Mouse (Mus musculus): Measurements from ENCODE around the gene Cnr2. TPM values are rescaled to one million over a fixed set of nuclear protein-coding genes. Genes with fewer than 3 reads are reported as not detected.

Cnr2 gene
- polyA plus RNA-seq, 1 experiment from 2014 or later: 0.71 TPM

- Histone ChIP-seq H3K27ac (ENCODE audit: low read length) (no peak overlapping the region), H3K9me3 (replicated peaks; ENCODE audit: control insufficient read depth, low read length) (no peaks in the 10 kb centered on the region), H3K9ac (ENCODE audit: low read length) (no peak overlapping the region), H3K4me3 (ENCODE audit: low read length) (no peak overlapping the region), H3K36me3 (ENCODE audit: control insufficient read depth, insufficient read depth) (no peaks in the 10 kb centered on the region), H3K4me1 (ENCODE audit: control insufficient read depth, insufficient read depth, low read length) (no peaks in the 10 kb centered on the region), H3K27me3 (ENCODE audit: control insufficient read depth, insufficient read depth, low read length) (no peaks in the 10 kb centered on the region), H3K4me2 (ENCODE audit: low read depth, low read length) (no peak overlapping the region)
- no peak for ATAC-seq (replicated peaks; ENCODE audit: extremely low read depth, insufficient read depth, low FRiP score)
- WGBS: 21% methylated on average over 4 of the region's 4 CpGs
Observed at GRCm38 (mm10) chr4:135892884-135893283, 2.3 kb upstream of the Cnr2 start.

GRCm38 (mm10) chr4:135896157-135896556, 963 bp downstream of the Cnr2 start:
- H3K9me3 ChIP-seq (replicated peaks; ENCODE audit: control insufficient read depth, low read length): no peaks in the 10 kb centered on the region
- ATAC-seq (replicated peaks; ENCODE audit: extremely low read depth, insufficient read depth, low FRiP score): no peak
- no peaks in the 10 kb centered on the region for H3K27me3 ChIP-seq (ENCODE audit: control insufficient read depth, insufficient read depth, low read length)
- no peaks in the 10 kb centered on the region for H3K36me3 ChIP-seq (ENCODE audit: control insufficient read depth, insufficient read depth)
- whole genome bisulfite sequencing: 73% methylated on average over 6 of the region's 6 CpGs
- no peak overlapping the region for H3K4me3 ChIP-seq (ENCODE audit: low read length)
- no peak overlapping the region for H3K9ac ChIP-seq (ENCODE audit: low read length)
- H3K4me1 ChIP-seq (ENCODE audit: control insufficient read depth, insufficient read depth, low read length): peaks cover 7% of the 10 kb centered on the region
- H3K27ac ChIP-seq (ENCODE audit: low read length): no peak overlapping the region
- no peak overlapping the region for H3K4me2 ChIP-seq (ENCODE audit: low read depth, low read length)

GRCm38 (mm10) chr4:135898380-135899049, 3.3 kb downstream of the Cnr2 start:
- 29% methylated on average over 9 of the region's 9 CpGs for WGBS
- Histone ChIP-seq H3K4me3 (ENCODE audit: low read length) (no peak overlapping the region), H3K27ac (ENCODE audit: low read length) (peak overlapping the region; percentile 29; the same call in 1 of the 2 replicates), H3K36me3 (ENCODE audit: control insufficient read depth, insufficient read depth) (no peaks in the 10 kb centered on the region), H3K4me1 (ENCODE audit: control insufficient read depth, insufficient read depth, low read length) (peaks cover 7% of the 10 kb centered on the region), H3K9ac (ENCODE audit: low read length) (peak overlapping the region; percentile 57; the same call in 1 of the 2 replicates), H3K27me3 (ENCODE audit: control insufficient read depth, insufficient read depth, low read length) (no peaks in the 10 kb centered on the region), H3K9me3 (replicated peaks; ENCODE audit: control insufficient read depth, low read length) (no peaks in the 10 kb centered on the region), H3K4me2 (ENCODE audit: low read depth, low read length) (peak overlapping the region; percentile 31)
- ATAC-seq (replicated peaks; ENCODE audit: extremely low read depth, insufficient read depth, low FRiP score): peak; percentile 81

- H3K36me3 ChIP-seq (ENCODE audit: control insufficient read depth, insufficient read depth): no peaks in the 10 kb centered on the region
- H3K27ac ChIP-seq (ENCODE audit: low read length): no peak overlapping the region
- H3K4me2 ChIP-seq (ENCODE audit: low read depth, low read length): no peak overlapping the region
- 85% methylated on average over 7 of the region's 7 CpGs for WGBS
- H3K4me3 ChIP-seq (ENCODE audit: low read length): no peak overlapping the region
- peaks cover 7% of the 10 kb centered on the region for H3K4me1 ChIP-seq (ENCODE audit: control insufficient read depth, insufficient read depth, low read length)
- no peaks in the 10 kb centered on the region for H3K9me3 ChIP-seq (replicated peaks; ENCODE audit: control insufficient read depth, low read length)
- no peak overlapping the region for H3K9ac ChIP-seq (ENCODE audit: low read length)
- no peak for ATAC-seq (replicated peaks; ENCODE audit: extremely low read depth, insufficient read depth, low FRiP score)
- H3K27me3 ChIP-seq (ENCODE audit: control insufficient read depth, insufficient read depth, low read length): no peaks in the 10 kb centered on the region
Observed at GRCm38 (mm10) chr4:135899050-135899448, 3.9 kb downstream of the Cnr2 start.

GRCm38 (mm10) chr4:135900008-135900407, 4.8 kb downstream of the Cnr2 start:
- H3K4me3 ChIP-seq (ENCODE audit: low read length): no peak overlapping the region
- no peaks in the 10 kb centered on the region for H3K36me3 ChIP-seq (ENCODE audit: control insufficient read depth, insufficient read depth)
- H3K9me3 ChIP-seq (replicated peaks; ENCODE audit: control insufficient read depth, low read length): no peaks in the 10 kb centered on the region
- no peak overlapping the region for H3K9ac ChIP-seq (ENCODE audit: low read length)
- WGBS: 80% methylated on average over 5 of the region's 5 CpGs
- no peak overlapping the region for H3K4me2 ChIP-seq (ENCODE audit: low read depth, low read length)
- no peaks in the 10 kb centered on the region for H3K27me3 ChIP-seq (ENCODE audit: control insufficient read depth, insufficient read depth, low read length)
- no peak for ATAC-seq (replicated peaks; ENCODE audit: extremely low read depth, insufficient read depth, low FRiP score)
- no peak overlapping the region for H3K27ac ChIP-seq (ENCODE audit: low read length)
- H3K4me1 ChIP-seq (ENCODE audit: control insufficient read depth, insufficient read depth, low read length): peaks cover 7% of the 10 kb centered on the region

- H3K4me3 ChIP-seq (ENCODE audit: low read length): no peak overlapping the region
- H3K27ac ChIP-seq (ENCODE audit: low read length): no peak overlapping the region
- no peaks in the 10 kb centered on the region for H3K36me3 ChIP-seq (ENCODE audit: control insufficient read depth, insufficient read depth)
- no peak for ATAC-seq (replicated peaks; ENCODE audit: extremely low read depth, insufficient read depth, low FRiP score)
- no peak overlapping the region for H3K9ac ChIP-seq (ENCODE audit: low read length)
- H3K4me1 ChIP-seq (ENCODE audit: control insufficient read depth, insufficient read depth, low read length): peaks cover 7% of the 10 kb centered on the region
- no peaks in the 10 kb centered on the region for H3K27me3 ChIP-seq (ENCODE audit: control insufficient read depth, insufficient read depth, low read length)
- no peaks in the 10 kb centered on the region for H3K9me3 ChIP-seq (replicated peaks; ENCODE audit: control insufficient read depth, low read length)
- no peak overlapping the region for H3K4me2 ChIP-seq (ENCODE audit: low read depth, low read length)
- WGBS: 80% methylated on average over 4 of the region's 4 CpGs
Observed at GRCm38 (mm10) chr4:135902606-135903242, 7.5 kb downstream of the Cnr2 start.

GRCm38 (mm10) chr4:135904810-135905209, 9.6 kb downstream of the Cnr2 start:
- Histone ChIP-seq H3K27me3 (ENCODE audit: control insufficient read depth, insufficient read depth, low read length) (no peaks in the 10 kb centered on the region), H3K4me2 (ENCODE audit: low read depth, low read length) (no peak overlapping the region), H3K27ac (ENCODE audit: low read length) (no peak overlapping the region), H3K36me3 (ENCODE audit: control insufficient read depth, insufficient read depth) (no peaks in the 10 kb centered on the region), H3K4me1 (ENCODE audit: control insufficient read depth, insufficient read depth, low read length) (peaks cover 3% of the 10 kb centered on the region; the same call in 1 of the 2 replicates), H3K4me3 (ENCODE audit: low read length) (no peak overlapping the region), H3K9me3 (replicated peaks; ENCODE audit: control insufficient read depth, low read length) (no peaks in the 10 kb centered on the region), H3K9ac (ENCODE audit: low read length) (no peak overlapping the region)
- no peak for ATAC-seq (replicated peaks; ENCODE audit: extremely low read depth, insufficient read depth, low FRiP score)
- 59% methylated on average over 1 of the region's 1 CpGs for WGBS

GRCm38 (mm10) chr4:135906633-135907032, 11.4 kb downstream of the Cnr2 start:
- 65% methylated on average over 3 of the region's 3 CpGs for WGBS
- Histone ChIP-seq H3K27ac (ENCODE audit: low read length) (no peak overlapping the region), H3K9me3 (replicated peaks; ENCODE audit: control insufficient read depth, low read length) (no peaks in the 10 kb centered on the region), H3K4me2 (ENCODE audit: low read depth, low read length) (no peak overlapping the region), H3K4me3 (ENCODE audit: low read length) (no peak overlapping the region), H3K4me1 (ENCODE audit: control insufficient read depth, insufficient read depth, low read length) (peaks cover 4% of the 10 kb centered on the region; the same call in 1 of the 2 replicates), H3K36me3 (ENCODE audit: control insufficient read depth, insufficient read depth) (no peaks in the 10 kb centered on the region), H3K27me3 (ENCODE audit: control insufficient read depth, insufficient read depth, low read length) (no peaks in the 10 kb centered on the region), H3K9ac (ENCODE audit: low read length) (no peak overlapping the region)
- no peak for ATAC-seq (replicated peaks; ENCODE audit: extremely low read depth, insufficient read depth, low FRiP score)

- Histone ChIP-seq H3K4me3 (ENCODE audit: low read length) (no peak overlapping the region), H3K27me3 (ENCODE audit: control insufficient read depth, insufficient read depth, low read length) (no peaks in the 10 kb centered on the region), H3K9ac (ENCODE audit: low read length) (peak overlapping the region; percentile 4; the same call in 1 of the 2 replicates), H3K27ac (ENCODE audit: low read length) (no peak overlapping the region), H3K4me1 (ENCODE audit: control insufficient read depth, insufficient read depth, low read length) (peaks cover 4% of the 10 kb centered on the region; the same call in 1 of the 2 replicates), H3K4me2 (ENCODE audit: low read depth, low read length) (no peak overlapping the region), H3K36me3 (ENCODE audit: control insufficient read depth, insufficient read depth) (no peaks in the 10 kb centered on the region), H3K9me3 (replicated peaks; ENCODE audit: control insufficient read depth, low read length) (no peaks in the 10 kb centered on the region)
- ATAC-seq (replicated peaks; ENCODE audit: extremely low read depth, insufficient read depth, low FRiP score): no peak
- 24% methylated on average over 13 of the region's 13 CpGs for WGBS
Observed at GRCm38 (mm10) chr4:135909326-135910066, 14.3 kb downstream of the Cnr2 start.

All from heart, embryonic 16.5 days (tissue).